Mouse (Mus musculus): ENCODE data around the gene Cd36. TPM values are rescaled to one million over a fixed set of nuclear protein-coding genes. Genes with fewer than 3 reads are reported as not detected.

Gene Cd36
- polyA plus RNA-seq, 1 experiment from 2014 or later = 2.9 TPM

- no peak overlapping the region for H3K27ac ChIP-seq (replicated peaks; ENCODE audit: low read depth, low read length)
- no peaks in the 10 kb centered on the region for H3K27me3 ChIP-seq (ENCODE audit: control insufficient read depth, insufficient read depth, low read length)
- ATAC-seq (replicated peaks; ENCODE audit: insufficient number of reproducible peaks, low FRiP score, low TSS enrichment, low read depth) = no peak
- no peak for DNase-seq (ENCODE audit: low spot score)
- H3K4me2 ChIP-seq (ENCODE audit: low read depth, low read length) = no peak overlapping the region
- WGBS = 81% methylated on average over 5 of the region's 5 CpGs
- no peak overlapping the region for H3K4me3 ChIP-seq (ENCODE audit: low read depth, low read length)
- H3K9me3 ChIP-seq (replicated peaks; ENCODE audit: control insufficient read depth, low read length) = no peaks in the 10 kb centered on the region
- H3K9ac ChIP-seq (replicated peaks; ENCODE audit: low read length) = no peak overlapping the region
- no peaks in the 10 kb centered on the region for H3K36me3 ChIP-seq (replicated peaks; ENCODE audit: control insufficient read depth, insufficient read depth, low read depth, low read length)
- H3K4me1 ChIP-seq (ENCODE audit: control insufficient read depth, insufficient read depth, low read length) = no peaks in the 10 kb centered on the region
Observed at GRCm38 (mm10) chr5:17843316-17843715, 45.3 kb downstream of the Cd36 start.

- no peak overlapping the region for H3K27ac ChIP-seq (replicated peaks; ENCODE audit: low read depth, low read length)
- ATAC-seq (replicated peaks; ENCODE audit: insufficient number of reproducible peaks, low FRiP score, low TSS enrichment, low read depth) (no peak), DNase-seq (ENCODE audit: low spot score) (no peak)
- H3K4me2 ChIP-seq (ENCODE audit: low read depth, low read length) = no peak overlapping the region
- H3K9me3 ChIP-seq (replicated peaks; ENCODE audit: control insufficient read depth, low read length) = no peaks in the 10 kb centered on the region
- no peaks in the 10 kb centered on the region for H3K36me3 ChIP-seq (replicated peaks; ENCODE audit: control insufficient read depth, insufficient read depth, low read depth, low read length)
- H3K27me3 ChIP-seq (ENCODE audit: control insufficient read depth, insufficient read depth, low read length) = no peaks in the 10 kb centered on the region
- 87% methylated on average over 7 of the region's 7 CpGs for WGBS
- H3K9ac ChIP-seq (replicated peaks; ENCODE audit: low read length) = no peak overlapping the region
- H3K4me1 ChIP-seq (ENCODE audit: control insufficient read depth, insufficient read depth, low read length) = no peaks in the 10 kb centered on the region
- no peak overlapping the region for H3K4me3 ChIP-seq (ENCODE audit: low read depth, low read length)
Observed at GRCm38 (mm10) chr5:17842111-17842729, 46.4 kb downstream of the Cd36 start.

DNA sequence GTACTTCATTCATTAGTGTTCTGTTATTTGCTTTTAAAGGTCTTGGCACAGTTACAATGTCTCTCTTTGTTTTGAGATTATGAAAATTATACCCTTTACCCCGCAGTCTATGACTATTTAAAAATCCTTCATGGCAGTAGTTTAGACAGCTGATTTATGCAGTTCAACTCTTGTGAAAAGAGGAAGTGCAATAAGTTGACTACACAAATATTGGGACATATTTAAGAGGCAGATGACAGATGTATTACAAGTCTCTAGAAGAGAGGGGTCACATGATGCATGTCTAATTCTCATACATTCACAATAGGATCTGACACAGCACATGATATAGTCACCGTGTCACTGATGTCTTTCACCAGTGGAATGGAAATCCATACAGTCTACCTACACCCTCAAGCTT is 49.1 kb downstream of the Cd36 start:
- no peak overlapping the region for H3K4me2 ChIP-seq (ENCODE audit: low read depth, low read length)
- no peaks in the 10 kb centered on the region for H3K27me3 ChIP-seq (ENCODE audit: control insufficient read depth, insufficient read depth, low read length)
- WGBS = 79% methylated on average over 2 of the region's 2 CpGs
- no peaks in the 10 kb centered on the region for H3K36me3 ChIP-seq (replicated peaks; ENCODE audit: control insufficient read depth, insufficient read depth, low read depth, low read length)
- H3K4me1 ChIP-seq (ENCODE audit: control insufficient read depth, insufficient read depth, low read length) = no peaks in the 10 kb centered on the region
- H3K27ac ChIP-seq (replicated peaks; ENCODE audit: low read depth, low read length) = no peak overlapping the region
- no peaks in the 10 kb centered on the region for H3K9me3 ChIP-seq (replicated peaks; ENCODE audit: control insufficient read depth, low read length)
- H3K4me3 ChIP-seq (ENCODE audit: low read depth, low read length) = no peak overlapping the region
- ATAC-seq (replicated peaks; ENCODE audit: insufficient number of reproducible peaks, low FRiP score, low TSS enrichment, low read depth) (no peak), DNase-seq (ENCODE audit: low spot score) (no peak)
- H3K9ac ChIP-seq (replicated peaks; ENCODE audit: low read length) = no peak overlapping the region

- H3K9me3 ChIP-seq (replicated peaks; ENCODE audit: control insufficient read depth, low read length) = no peaks in the 10 kb centered on the region
- DNase-seq (ENCODE audit: low spot score) = no peak
- ATAC-seq (replicated peaks; ENCODE audit: insufficient number of reproducible peaks, low FRiP score, low TSS enrichment, low read depth) = no peak
Observed at GRCm38 (mm10) chr5:17836408-17836807, 52.2 kb downstream of the Cd36 start.

GRCm38 (mm10) chr5:17835302-17836097 is 53.1 kb downstream of the Cd36 start:
- Histone ChIP-seq H3K4me3 (ENCODE audit: low read depth, low read length) (no peak overlapping the region), H3K4me1 (ENCODE audit: control insufficient read depth, insufficient read depth, low read length) (no peaks in the 10 kb centered on the region), H3K36me3 (replicated peaks; ENCODE audit: control insufficient read depth, insufficient read depth, low read depth, low read length) (no peaks in the 10 kb centered on the region), H3K9me3 (replicated peaks; ENCODE audit: control insufficient read depth, low read length) (no peaks in the 10 kb centered on the region), H3K4me2 (ENCODE audit: low read depth, low read length) (no peak overlapping the region), H3K27me3 (ENCODE audit: control insufficient read depth, insufficient read depth, low read length) (no peaks in the 10 kb centered on the region), H3K27ac (replicated peaks; ENCODE audit: low read depth, low read length) (no peak overlapping the region), H3K9ac (replicated peaks; ENCODE audit: low read length) (no peak overlapping the region)
- ATAC-seq (replicated peaks; ENCODE audit: insufficient number of reproducible peaks, low FRiP score, low TSS enrichment, low read depth) = no peak
- 31% methylated on average over 4 of the region's 4 CpGs for WGBS
- no peak for DNase-seq (ENCODE audit: low spot score)

More at GRCm38 (mm10) chr5:17836408-17836807, 52.2 kb downstream of the Cd36 start:
- no peak overlapping the region for H3K27ac ChIP-seq (replicated peaks; ENCODE audit: low read depth, low read length)
- H3K4me1 ChIP-seq (ENCODE audit: control insufficient read depth, insufficient read depth, low read length) = no peaks in the 10 kb centered on the region
- no peak overlapping the region for H3K4me3 ChIP-seq (ENCODE audit: low read depth, low read length)
- no peak overlapping the region for H3K9ac ChIP-seq (replicated peaks; ENCODE audit: low read length)
- H3K27me3 ChIP-seq (ENCODE audit: control insufficient read depth, insufficient read depth, low read length) = no peaks in the 10 kb centered on the region
- H3K4me2 ChIP-seq (ENCODE audit: low read depth, low read length) = no peak overlapping the region
- 85% methylated on average over 4 of the region's 4 CpGs for WGBS
- H3K36me3 ChIP-seq (replicated peaks; ENCODE audit: control insufficient read depth, insufficient read depth, low read depth, low read length) = no peaks in the 10 kb centered on the region

- H3K4me2 ChIP-seq (ENCODE audit: low read depth, low read length) = no peak overlapping the region
- no peak overlapping the region for H3K4me3 ChIP-seq (ENCODE audit: low read depth, low read length)
- WGBS = 95% methylated on average over 1 of the region's 1 CpGs
- H3K9me3 ChIP-seq (replicated peaks; ENCODE audit: control insufficient read depth, low read length) = no peaks in the 10 kb centered on the region
- DNase-seq (ENCODE audit: low spot score) (no peak), ATAC-seq (replicated peaks; ENCODE audit: insufficient number of reproducible peaks, low FRiP score, low TSS enrichment, low read depth) (no peak)
- H3K4me1 ChIP-seq (ENCODE audit: control insufficient read depth, insufficient read depth, low read length) = no peaks in the 10 kb centered on the region
- no peaks in the 10 kb centered on the region for H3K27me3 ChIP-seq (ENCODE audit: control insufficient read depth, insufficient read depth, low read length)
- no peak overlapping the region for H3K9ac ChIP-seq (replicated peaks; ENCODE audit: low read length)
- no peak overlapping the region for H3K27ac ChIP-seq (replicated peaks; ENCODE audit: low read depth, low read length)
- no peaks in the 10 kb centered on the region for H3K36me3 ChIP-seq (replicated peaks; ENCODE audit: control insufficient read depth, insufficient read depth, low read depth, low read length)
Observed at GRCm38 (mm10) chr5:17833797-17834196, 54.8 kb downstream of the Cd36 start.

- Histone ChIP-seq H3K4me1 (ENCODE audit: control insufficient read depth, insufficient read depth, low read length) (no peaks in the 10 kb centered on the region), H3K9me3 (replicated peaks; ENCODE audit: control insufficient read depth, low read length) (no peaks in the 10 kb centered on the region), H3K9ac (replicated peaks; ENCODE audit: low read length) (no peak overlapping the region), H3K27ac (replicated peaks; ENCODE audit: low read depth, low read length) (no peak overlapping the region), H3K27me3 (ENCODE audit: control insufficient read depth, insufficient read depth, low read length) (no peaks in the 10 kb centered on the region), H3K4me2 (ENCODE audit: low read depth, low read length) (no peak overlapping the region), H3K4me3 (ENCODE audit: low read depth, low read length) (no peak overlapping the region), H3K36me3 (replicated peaks; ENCODE audit: control insufficient read depth, insufficient read depth, low read depth, low read length) (no peaks in the 10 kb centered on the region)
- WGBS = 62% methylated on average over 2 of the region's 2 CpGs
- ATAC-seq (replicated peaks; ENCODE audit: insufficient number of reproducible peaks, low FRiP score, low TSS enrichment, low read depth) (no peak), DNase-seq (ENCODE audit: low spot score) (no peak)
Observed at GRCm38 (mm10) chr5:17830536-17830935, 58.1 kb downstream of the Cd36 start.
